Mouse (Mus musculus): ENCODE data around the gene Map4k3.

- TF ChIP-seq POLR2A (IDR thresholded peaks at IDR 0.05; ENCODE audit: insufficient read depth, low read depth, low read length) (no peak), CTCF (IDR thresholded peaks at IDR 0.05) (peak; percentile 64), EP300 (IDR thresholded peaks at IDR 0.05; ENCODE audit: insufficient read depth, low read depth, low read length) (no peak)
These were observed 126.9 kb downstream of the Map4k3 start for GRCm38 (mm10) chr17:80601371-80601770.

All from heart, adult 2 months (tissue).